7 mouse cellular contexts compared by ENCODE assay signal in genomic region chr12:73449069-73449468, GRCm38 (mm10).
DNase-seq lines count a peak whose midpoint lies in the region; ATAC-seq and TF ChIP-seq lines count a peak whose summit lies in the region.

No protein-coding gene starts in this region.

- no peak overlapping the region for H3K9ac ChIP-seq in liver, embryonic 14.5 days (replicated peaks)
- no peak overlapping the region for H3K9ac ChIP-seq in hindbrain, embryonic 14.5 days

- no peak for TF ChIP-seq CTCF in liver, embryonic 14.5 days (IDR thresholded peaks at IDR 0.05; ENCODE audit: low read depth)

- H3K27me3 ChIP-seq in liver, embryonic 14.5 days (ENCODE audit: control insufficient read depth, insufficient read depth, low read length): no peaks in the 10 kb centered on the region
- no peaks in the 10 kb centered on the region; the same call in 1 of the 2 replicates for H3K27me3 ChIP-seq in hindbrain, embryonic 14.5 days (ENCODE audit: control insufficient read depth, insufficient read depth, low read length)

- no peaks in the 10 kb centered on the region for H3K36me3 ChIP-seq in liver, embryonic 14.5 days (replicated peaks; ENCODE audit: control insufficient read depth, insufficient read depth, low read depth)
- H3K36me3 ChIP-seq in hindbrain, embryonic 14.5 days (replicated peaks; ENCODE audit: control insufficient read depth, insufficient read depth): no peaks in the 10 kb centered on the region

- no peak for TF ChIP-seq EP300 in liver, embryonic 14.5 days (IDR thresholded peaks at IDR 0.05; ENCODE audit: low read depth)

- H3K4me3 ChIP-seq in liver, embryonic 14.5 days (ENCODE audit: insufficient read depth in 1 of 2, low read depth in 2 of 2, low read length in 2 of 2): no peak overlapping the region
- no peak overlapping the region for H3K4me3 ChIP-seq in hindbrain, embryonic 14.5 days (replicated peaks; ENCODE audit: low read length)

- 27% methylated on average over 9 of the region's 9 CpGs for WGBS in liver, embryonic 14.5 days (ENCODE audit: insufficient replicate concordance)
- WGBS in hindbrain, embryonic 14.5 days: 81% methylated on average over 9 of the region's 9 CpGs

- no peak overlapping the region for H3K27ac ChIP-seq in liver, embryonic 14.5 days
- no peak overlapping the region for H3K27ac ChIP-seq in hindbrain, embryonic 14.5 days

- no peak overlapping the region for H3K4me2 ChIP-seq in liver, embryonic 14.5 days (ENCODE audit: low read depth)
- H3K4me2 ChIP-seq in hindbrain, embryonic 14.5 days (replicated peaks): no peak overlapping the region

- DNase-seq in Muller cell, postnatal 12 days (ENCODE audit: inconsistent ontology term): peak; percentile 94
- peak; percentile 36 to 37 for DNase-seq in heart, postnatal 10 days
- DNase-seq in liver, embryonic 14.5 days (ENCODE audit: low read depth in 3 of 3, low spot score in 3 of 3): peak in 2 of 3 experiments; percentile 4 to 14
- DNase-seq in thymus, postnatal 14 days: peak; percentile 29
- no peak for DNase-seq in hindbrain, embryonic 14.5 days (ENCODE audit: low spot score)
- DNase-seq in natural killer cell, adult 2 months (ENCODE audit: low spot score in 2 of 2): no peak

- intact Hi-C loops in heart, postnatal 10 days (cut with DNase I): no loop called here

- no peaks in the 10 kb centered on the region for H3K9me3 ChIP-seq in liver, embryonic 14.5 days (ENCODE audit: control insufficient read depth, low read length)
- H3K9me3 ChIP-seq in hindbrain, embryonic 14.5 days (ENCODE audit: control insufficient read depth, low read length): no peaks in the 10 kb centered on the region

- peak; percentile 80 for ATAC-seq in common myeloid progenitor, adult 5-6 weeks (replicated peaks; ENCODE audit: low read depth, poor library complexity, severe bottlenecking)
- ATAC-seq in liver, embryonic 14.5 days (ENCODE audit: insufficient read depth): no peak
- no peak for ATAC-seq in hindbrain, embryonic 14.5 days (ENCODE audit: low FRiP score)

- H3K4me1 ChIP-seq in liver, embryonic 14.5 days (replicated peaks; ENCODE audit: control insufficient read depth in 2 of 2, insufficient read depth in 2 of 2, low read length in 1 of 2): no peaks in the 10 kb centered on the region
- H3K4me1 ChIP-seq in hindbrain, embryonic 14.5 days (replicated peaks; ENCODE audit: control insufficient read depth, insufficient read depth, low read length): no peaks in the 10 kb centered on the region

Comparison
In these comparisons a context has a peak if more than half of its experiments do, and no peak if none do; other contexts are left out.
1. DNase-seq: peak in Muller cell, postnatal 12 days (single experiment), heart, postnatal 10 days (2 of 2), liver, embryonic 14.5 days (2 of 3) and thymus, postnatal 14 days (single experiment); none in hindbrain, embryonic 14.5 days (single experiment) and natural killer cell, adult 2 months (0 of 2).